Mouse (Mus musculus) spleen, postnatal 10 days (tissue): ENCODE data around the gene Ptprf.
A peak's percentile ranks its signal among the peaks of the same experiment; 100 is the strongest.

ENCODE experiments used
- DNase-seq, 2 experiments: peaks; one replicate each; pipeline ENCODE4 v3.0.0; 2021 to 2022; ENCODE audit warnings: low spot score in 2 of 2

The Ptprf gene

DNA sequence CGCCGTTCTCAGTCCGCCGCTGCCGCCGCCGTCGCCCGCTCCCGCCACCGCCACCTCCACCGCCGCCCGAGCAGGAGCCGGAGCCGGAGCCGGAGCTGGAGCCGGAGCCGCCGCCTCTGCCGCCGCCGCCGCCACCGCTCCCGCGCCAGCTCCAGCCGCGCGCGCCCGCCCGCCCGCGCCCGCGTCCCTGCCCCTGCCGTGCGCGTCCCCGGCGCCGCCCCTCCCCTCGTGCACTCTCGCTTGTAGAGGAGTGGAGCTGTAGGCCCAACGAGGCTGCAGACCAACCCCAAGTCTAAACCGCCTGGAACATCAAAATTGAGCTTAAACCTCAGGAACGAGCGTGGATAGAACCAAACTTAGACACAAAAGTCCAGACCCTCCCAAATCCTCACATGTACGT lies at the start of gene Ptprf:
Gene Ptprf, minus strand, starts transcription at position 175 of the 400 bp plus-strand sequence.
- DNase-seq, result peak in 1 of 2 experiments; percentile 47

DNA sequence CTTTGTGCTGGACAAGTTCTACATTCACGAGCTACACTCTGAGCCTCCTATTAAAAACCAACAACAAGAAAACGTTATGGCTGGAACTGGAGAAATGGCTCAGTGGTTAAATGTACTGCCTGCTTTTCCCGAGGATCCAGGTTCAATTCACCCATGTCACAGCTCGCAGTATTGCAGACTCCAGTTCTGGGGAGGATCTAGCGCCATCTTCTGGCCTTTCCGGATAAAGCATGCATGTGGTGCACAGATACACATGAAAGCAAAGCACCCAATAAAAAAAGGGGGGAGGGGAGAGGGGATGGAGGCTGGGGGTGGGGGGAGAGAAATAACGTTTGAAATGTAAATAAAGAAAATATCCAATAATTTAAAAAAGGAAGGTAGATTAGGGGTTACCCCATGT lies 45.5 kb upstream of the Ptprf start:
- DNase-seq, result peak; percentile 27 to 70

DNA sequence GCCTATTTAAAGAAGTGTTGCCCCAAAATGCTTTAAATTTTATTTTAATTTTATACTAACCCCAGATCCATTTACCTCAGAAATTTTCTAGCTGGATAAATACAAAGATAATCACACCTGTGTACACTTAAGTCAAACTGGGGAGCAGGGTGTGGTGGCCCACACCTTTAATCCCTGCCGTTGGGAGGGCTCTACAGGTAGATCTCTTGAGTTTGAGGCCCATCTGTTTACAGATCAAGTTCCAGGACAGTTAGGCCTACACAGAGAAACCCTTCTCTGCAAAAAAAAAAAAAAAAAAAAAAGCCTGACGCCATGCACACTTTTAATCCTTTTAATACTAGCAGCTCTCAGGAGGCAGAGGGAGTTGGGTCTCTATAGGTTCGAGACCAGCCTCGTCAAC lies 44.8 kb upstream of the Ptprf start:
- no peak for DNase-seq

DNA sequence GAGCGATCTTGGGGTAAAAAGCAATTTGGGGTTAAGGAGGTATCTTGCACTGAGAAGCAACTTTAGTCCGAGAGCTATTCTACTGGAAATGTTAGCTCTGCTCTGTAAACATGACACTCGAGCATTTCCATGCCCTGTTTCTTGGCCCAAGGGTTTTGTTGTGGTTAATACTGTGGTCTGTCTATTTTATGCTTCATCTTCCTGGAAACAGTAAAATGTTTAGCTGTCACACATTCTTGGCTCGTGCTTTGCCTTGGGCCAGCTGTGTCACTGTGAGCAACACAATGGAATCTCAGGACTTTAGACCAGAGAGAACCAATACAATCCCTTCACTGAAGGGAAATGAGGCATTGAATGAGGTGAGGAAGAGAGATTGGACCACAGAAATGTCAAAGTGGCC lies 40.6 kb upstream of the Ptprf start:
- DNase-seq, result no peak

DNA sequence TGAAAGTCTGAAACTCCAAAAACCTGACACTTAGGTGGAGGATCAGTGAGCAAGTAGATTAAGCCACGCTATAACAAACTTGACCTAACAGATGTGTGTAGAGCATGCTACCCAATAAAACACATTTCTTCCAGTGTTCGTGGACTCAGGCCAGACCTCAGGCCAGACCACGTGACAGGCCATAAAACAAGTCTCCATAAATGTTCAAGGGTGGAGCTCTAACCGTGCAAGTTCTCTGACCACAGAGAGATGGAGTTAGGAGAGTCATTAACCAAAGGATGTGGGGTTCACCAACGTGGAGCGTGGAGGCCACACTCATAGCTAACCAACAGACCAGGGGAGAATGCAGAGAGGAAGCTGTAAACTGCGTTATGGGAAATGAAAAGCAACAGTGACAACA lies 35.3 kb upstream of the Ptprf start:
- DNase-seq, result no peak

DNA sequence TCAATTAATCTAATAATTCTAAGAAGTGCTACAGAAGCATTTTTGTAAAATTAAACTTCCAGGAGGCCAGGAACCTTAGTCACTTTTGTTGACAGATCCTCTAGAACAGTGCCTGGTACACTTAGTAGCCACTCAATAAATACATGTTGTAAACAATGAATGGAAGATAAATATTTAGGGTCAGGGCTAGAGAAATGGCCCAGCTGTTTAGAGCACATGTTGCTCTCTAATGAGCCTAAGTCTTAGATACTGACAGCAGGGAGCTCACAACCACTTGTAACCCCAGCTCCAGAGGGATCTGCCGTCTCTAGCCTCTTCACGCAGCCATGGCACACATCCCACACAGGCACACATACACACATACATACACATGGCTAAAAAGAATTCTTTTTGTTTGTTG lies 29.4 kb upstream of the Ptprf start:
- DNase-seq, result no peak

DNA sequence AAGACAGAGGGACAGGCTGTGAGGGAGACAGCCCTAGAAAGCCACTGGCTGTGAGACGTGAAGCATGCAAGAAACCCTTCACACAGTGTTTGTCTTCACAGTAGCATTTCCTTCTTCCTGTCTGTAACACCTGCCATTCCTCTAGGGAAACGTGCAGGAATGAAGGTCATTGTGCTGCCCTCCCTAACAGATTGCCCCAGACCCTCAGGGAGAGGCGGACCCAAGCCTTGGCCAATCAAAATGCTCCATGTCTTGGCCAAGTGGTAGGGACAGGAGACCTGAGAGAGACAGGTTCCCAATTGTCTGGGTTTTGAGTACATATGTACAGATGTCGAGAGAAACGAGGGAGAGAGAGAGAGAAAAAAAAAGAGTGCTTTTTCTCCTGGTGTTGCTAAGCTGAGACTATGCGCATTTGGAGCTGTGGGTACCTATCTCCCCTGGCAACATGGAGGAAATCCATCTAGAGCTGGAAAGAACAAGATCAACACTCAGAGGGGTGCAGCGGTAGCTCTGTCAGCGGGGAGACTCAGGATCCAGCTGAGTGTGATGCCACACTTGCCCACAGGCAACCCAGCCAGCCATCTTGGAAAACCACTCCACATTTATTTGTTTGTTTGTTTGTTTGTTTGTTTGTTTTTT lies 28.6 kb upstream of the Ptprf start:
- no peak for DNase-seq

DNA sequence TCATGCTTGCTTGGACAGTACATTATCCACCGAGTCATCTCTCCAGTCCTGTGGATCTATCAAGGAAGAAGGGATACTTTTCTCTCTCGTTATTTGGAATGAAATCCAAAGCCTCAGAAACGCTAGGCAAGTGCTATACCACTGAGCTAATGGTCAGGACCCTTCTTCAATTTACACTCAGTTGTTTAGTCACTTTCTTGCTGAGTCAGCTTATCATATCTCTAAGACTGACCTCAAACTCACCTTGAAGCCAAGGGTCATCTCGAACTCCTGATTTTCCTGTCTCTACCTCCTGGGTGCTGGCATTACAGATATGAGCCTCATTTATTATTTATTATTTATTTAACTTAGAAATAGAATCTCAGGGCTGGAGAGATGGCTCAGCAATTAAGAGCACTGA lies 25.5 kb upstream of the Ptprf start:
- DNase-seq, result no peak

DNA sequence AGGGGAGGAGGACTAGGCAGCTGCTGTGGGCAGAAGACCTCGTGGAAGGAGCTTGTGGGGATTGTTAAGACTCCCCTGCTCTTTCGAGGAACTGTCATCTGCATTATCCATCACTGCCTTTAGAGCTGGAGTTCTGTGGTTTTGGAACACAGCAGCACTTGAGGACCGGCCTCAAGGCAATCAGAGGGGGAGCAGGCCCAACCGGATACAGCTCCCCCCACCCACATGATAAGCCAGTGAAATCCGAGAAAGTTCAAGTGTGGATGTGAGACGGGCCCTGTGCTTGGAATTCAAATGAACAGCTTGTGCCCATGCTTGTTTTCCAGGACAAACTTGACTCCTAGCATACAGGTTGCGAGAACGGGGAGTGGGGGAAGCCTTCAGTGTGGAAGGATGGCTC lies 24.1 kb upstream of the Ptprf start:
- no peak for DNase-seq

DNA sequence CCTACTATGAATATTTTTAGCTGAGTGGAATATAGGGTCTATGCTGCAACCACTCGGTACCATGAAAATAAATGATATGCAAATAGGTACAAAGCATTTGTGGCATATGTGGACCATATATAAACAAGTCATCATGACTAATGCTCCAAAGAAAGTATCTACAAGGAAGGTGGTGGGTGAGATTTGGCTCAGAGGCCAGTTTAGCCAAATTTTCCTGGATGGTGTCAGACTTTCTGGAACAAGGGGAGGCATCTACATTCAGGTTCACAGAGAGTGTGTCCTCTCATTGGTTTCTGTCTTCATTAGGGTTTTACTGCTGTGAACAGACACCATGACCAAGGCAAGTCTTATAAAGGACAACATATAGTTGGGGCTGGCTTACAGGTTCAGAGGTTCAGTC lies 19.3 kb upstream of the Ptprf start:
- no peak for DNase-seq

DNA sequence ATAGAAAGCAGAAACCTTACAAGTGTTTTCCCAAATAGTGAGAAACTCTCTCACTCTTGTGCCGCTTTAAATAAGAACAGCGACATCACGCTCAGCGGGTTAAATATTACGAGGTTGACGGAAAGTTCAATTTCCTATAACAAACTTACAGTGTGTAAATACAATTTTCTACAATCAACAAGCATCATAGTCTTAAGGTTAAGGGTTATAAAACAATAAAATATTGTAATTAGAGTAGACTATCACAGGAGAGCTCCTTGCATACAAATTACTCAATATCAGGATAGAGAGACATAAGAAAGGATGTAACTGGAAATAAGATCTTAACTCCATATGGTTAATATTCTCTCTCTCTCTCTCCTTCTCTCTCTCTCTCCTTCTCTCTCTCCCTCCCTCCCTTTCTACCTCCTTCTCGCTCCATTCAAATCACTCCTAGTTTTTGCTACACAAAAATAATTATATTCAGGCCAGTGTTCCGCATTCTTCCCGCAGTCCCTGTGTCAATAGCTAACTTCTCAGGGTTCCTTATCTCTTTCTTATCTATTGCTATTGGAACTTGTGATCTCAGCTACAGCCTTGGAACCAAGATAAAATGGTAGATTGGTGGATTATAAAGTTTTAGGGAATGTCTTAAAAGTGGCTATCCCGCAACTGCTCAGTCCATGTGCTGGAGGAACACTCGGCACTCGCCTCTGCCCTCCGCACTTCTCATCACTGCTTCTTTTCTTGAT lies 16.5 kb upstream of the Ptprf start:
- DNase-seq, result no peak

DNA sequence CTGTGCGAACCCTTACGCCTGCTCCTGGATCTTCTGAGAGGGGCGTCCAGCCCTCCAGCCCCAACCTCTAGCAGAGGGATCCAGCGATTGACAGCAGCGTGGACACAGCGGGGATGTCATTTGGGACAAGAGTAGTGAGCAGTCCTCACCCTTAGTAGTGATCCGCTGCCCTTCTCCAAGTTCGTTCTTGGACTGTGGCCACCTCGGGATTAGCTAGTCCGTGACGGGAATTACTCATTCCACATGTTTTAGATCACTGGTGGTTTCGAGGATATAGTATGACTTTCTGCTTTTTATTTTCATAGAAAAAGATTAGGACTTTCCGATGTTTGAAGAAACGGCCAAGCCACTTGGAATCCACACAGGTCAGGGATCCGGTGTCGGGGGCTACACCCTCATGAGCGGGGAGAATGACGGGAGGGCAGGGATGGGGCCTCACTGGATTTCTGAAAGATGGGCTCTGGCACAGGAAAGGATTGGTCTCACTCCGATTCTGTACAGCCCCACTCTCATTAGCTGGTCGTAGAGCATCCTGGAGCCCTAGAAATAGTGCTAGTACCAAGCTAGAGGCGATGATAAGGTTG lies 15.0 kb upstream of the Ptprf start:
- DNase-seq, result no peak

DNA sequence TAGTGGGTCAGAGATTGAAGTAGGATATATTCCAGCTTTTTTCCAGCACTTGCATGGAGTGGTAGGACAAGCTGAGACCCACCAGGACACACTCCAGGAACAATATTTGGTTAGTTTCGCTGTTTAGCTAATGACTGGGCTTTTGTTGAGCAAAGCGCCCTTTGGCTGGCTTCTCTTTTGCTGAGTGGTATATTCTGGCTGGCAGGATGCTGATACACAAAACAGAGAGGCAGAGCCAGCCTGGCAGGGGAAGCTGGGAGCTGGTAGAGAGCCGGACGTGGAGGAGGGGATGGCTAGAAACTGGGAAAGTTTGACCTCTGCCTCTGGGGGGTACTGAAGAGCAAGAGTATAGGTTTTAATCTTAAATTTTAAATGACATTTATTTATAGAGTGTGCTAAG lies 13.8 kb upstream of the Ptprf start:
- no peak for DNase-seq

DNA sequence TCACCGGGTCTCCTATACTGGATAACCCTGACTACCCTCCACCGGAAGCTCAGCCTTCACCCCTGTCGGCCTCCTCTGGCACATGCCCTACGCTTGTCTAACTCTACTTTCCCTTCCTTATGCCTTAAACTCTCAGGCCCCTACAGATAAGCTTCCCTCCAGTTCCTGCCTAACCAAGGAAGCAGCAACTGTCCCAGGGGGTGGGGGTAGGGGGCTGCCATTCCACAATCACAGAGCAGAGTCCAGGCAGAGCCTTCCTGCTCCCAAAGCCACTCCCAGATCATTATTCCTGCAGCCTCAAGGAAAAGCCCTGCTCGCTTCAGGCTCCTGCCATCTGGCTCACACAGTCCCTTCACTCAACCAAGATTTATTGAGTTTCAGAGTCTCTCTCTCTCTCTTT lies 6.6 kb upstream of the Ptprf start:
- no peak for DNase-seq

DNA sequence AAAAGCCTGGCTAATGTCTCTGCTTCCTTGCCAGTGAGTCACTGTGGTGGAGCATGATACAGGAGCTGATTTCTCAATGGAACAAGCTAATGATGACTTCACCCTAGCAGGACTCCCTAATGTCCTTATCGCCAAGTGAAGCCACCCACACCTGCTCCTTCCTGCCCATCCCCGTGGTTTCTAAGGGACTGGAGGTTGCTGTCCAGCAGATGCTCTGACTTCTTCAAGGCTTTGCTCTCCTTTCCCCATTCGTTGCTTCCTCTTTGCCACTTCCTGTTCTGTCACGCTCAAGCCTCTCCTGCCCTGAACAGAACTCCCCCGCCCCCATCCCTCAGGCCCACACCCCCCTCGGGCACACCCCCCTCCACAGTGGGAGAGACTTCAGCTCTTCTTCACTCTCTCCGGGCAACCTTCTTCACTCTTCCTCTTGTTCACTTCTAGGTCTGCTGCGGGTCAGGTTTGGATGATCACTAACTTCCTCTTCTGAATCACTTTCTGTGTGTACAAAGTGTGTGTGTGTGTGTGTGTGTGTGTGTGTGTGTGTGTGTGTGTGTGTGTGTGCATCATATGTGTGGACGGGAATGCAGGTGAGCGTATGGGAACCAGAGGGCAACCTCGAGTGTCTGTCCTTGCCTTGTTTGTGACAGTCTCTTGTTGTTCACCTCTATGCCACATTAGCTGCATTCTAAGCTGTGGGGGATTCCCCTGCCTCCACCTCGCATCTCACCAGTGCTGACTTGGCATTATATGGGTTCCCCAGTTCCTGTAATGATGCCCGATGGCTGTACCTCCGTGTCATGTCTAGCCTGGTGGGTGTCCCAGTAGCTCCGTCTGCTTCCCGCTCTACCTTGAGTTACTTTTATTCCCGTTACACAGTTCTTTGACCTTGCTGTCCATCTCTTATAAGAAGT lies 4.7 kb upstream of the Ptprf start:
- peak in 1 of 2 experiments; percentile 48 for DNase-seq

DNA sequence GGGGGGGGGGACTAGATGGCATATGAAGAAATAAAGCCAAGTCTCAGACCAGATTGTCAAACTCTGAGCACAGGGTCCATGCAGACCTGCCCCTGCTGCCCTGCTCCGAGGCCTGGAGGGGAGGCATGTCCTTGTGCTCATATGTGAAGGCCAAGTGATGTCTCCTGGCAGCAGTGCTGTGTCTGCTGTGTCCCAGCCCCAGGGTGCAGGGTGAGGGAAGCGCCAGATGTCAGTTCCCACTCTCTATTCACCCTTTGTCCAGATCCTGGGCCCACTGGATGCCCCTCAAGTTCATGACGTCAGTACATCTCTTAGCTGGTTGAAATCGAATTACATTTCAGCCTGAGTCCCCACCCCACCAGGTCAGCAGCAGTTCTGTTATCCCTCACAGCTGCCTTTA lies 3.6 kb upstream of the Ptprf start:
- no peak for DNase-seq

DNA sequence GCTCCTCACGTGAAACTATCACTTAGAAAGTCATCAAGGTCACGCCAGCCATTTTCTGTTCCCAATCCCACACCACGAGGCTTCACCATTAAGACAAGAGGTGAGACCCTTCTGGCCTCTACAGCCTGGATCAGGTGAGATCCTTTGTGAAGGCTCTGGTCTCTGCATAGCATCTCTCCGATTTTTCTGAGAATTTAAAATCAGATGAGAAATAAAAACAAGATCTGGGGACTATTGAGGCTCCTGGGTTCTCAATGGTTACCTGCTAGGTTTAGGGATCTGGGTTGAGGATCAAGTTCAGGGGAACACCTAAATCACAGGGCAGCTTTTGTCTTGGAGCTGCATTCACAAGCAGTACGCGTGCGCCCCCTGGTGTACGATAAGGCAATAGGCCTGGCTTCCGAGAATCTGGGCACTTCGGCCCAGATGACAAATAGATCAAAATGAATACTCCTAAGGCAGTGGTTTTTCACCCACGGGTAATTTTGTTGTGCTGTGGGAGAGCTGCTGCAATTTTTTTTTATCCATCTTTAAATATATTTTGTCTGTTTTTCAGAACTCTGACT lies 1.6 kb upstream of the Ptprf start:
- DNase-seq, result peak; percentile 64 to 83

DNA sequence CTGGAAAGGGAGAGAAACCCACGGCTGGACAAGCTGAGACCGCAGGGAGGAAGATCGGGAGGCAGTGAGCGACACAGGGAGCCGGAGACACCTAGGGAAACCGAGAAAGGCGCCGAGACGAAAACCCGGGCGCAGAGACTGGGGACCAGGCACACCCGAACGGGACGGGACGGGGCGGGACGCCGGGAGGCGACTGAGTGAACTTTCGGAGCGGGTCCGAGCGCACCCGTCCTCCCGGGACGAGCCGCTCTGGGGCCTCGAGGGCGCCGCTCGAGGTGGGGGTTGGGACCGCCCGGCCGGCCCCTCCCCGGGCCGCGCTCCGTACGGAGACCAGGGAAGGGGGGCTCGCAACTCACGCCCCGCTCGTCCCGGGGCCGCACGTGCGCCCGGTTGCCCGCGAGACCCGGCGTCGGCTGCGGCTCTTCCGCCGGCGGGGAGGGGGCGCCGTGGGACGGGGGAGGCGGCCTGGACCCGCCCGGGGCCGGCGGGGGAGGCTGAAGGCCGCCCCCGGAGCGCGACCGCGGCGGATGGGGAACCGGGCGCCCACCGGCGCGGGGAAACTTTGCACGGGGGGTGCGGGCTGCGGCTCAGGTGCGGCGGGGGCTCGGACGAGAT lies 682 bp downstream of the Ptprf start:
- peak in 1 of 2 experiments; percentile 28 for DNase-seq

DNA sequence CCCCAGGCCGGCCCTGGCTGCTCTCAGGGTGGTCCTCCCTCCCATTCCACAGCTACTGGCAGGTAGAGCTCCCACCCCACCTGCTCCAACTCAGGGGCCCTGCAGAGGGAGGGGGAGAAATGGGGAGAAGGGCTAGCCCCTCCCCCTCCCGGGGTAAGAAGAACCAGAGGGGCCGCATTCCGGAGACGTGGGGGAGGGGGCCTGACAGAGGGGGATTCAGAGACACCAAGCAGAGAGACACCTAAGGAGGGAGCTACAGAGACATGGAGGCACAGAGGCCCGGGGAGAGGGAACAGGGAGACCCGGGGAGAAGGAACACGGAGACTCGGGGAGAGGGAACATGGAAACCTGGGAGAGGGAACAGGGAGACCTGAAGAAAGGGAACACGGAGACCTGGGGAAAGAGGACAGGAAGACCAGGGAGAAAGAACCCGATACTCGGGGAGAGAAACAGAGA lies 1.2 kb downstream of the Ptprf start:
- DNase-seq, result no peak

DNA sequence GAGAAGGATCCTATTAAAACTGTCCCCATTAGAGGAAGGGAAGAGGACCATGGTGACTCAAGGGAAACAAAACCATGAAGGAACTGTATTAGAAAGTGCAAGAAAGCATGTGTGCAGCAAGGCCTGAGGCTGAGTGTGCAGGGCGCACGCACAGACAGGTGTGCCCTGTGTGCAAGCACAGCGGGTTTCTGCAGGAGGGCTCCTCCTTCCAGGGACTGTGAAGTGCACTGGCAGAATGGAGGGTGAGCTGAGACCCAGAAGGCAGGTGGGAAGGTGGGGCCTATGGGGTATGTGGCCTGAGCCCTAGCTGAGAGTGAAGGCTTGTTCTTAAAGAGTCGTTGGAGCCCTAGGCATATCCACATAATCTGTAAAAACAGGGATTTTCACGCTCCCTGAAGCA lies 1.9 kb downstream of the Ptprf start:
- DNase-seq, result no peak

DNA sequence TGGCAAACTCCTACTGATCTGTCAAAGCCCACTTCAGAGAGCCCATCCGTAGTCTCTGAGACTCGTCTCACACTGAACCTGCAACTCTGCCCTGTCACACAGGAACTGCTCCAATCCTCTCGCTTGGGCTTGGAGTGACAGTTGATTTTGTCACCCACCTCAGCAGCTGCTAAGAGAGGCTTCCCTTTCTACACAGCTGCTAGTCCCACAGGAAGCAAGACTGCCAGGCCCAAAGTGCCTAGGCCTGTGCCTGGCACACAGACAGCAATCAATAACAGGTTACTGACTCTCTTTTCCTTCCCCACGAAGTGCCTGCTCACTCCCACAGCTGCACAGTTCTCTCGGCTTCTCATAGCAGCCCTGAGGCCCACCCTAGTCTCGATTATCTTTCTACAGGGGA lies 2.7 kb downstream of the Ptprf start:
- DNase-seq, result no peak
